Mouse (Mus musculus): ENCODE results near the gene C130073F10Rik. TPM values are rescaled to one million over a fixed set of nuclear protein-coding genes. Genes with fewer than 3 reads are reported as not detected.
"Not testable (repeated sequence)": the region's sequence is repeated elsewhere in the genome, so short reads cannot be mapped to it uniquely, and the experiment has no call there.

The C130073F10Rik gene
- not detected for total RNA-seq (2021)

DNA sequence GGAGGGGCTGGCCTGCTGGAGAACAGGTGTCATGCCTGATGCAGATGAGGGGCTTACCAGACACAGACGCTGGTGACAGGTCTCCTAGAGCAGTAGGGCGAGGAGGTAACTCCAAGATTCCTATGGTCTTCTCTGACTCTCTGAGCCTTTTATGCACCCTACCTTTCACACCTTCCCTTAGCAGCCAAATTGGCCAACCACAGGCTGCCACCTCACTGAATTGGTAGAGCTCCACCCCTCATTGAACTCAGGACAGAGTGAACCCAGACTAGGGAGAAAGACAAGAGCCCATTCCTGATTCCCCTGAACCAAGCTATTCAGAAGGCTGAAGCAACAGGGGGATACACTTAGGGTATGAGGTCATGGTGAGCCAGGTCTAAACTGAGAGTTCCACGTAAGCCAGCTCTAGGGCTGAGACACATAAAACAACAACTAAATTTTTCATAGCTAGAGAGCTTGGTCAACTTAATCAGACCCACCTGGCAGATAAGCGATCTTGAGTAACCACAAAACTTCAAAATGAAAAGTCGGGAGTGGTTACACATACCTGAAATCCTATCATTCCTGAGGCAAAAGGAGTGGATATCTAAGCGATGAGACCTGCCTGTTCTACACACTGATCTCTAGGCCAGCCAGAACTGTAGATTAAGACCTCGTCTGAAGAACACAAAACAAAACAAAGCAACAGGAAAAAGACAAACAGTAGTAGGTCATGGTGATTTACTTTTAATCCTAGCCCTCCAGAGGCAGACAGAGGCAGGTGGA, at the start of gene C130073F10Rik:
C130073F10Rik (minus strand) TSS at position 134 of the 765 bp plus-strand sequence.
- no peak for DNase-seq

DNA sequence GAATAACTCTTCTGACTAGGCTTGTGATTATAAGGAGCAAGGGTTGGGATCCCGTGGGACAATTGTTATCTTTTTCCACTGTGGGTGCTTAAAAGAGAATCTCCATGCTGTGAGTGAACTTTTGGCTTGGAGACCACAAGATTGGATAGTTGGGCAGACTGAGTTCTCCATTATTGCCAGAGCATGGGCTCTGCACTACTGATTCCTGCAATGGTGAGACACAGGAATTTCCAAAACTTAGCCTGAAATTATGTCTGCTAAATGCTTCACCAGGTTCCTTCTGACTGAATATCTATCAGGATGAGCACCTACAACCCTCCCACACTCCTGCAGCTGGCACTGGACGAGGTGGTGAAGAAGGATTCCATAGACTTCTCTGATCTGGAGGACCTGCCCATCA, 46.5 kb upstream of the C130073F10Rik start, which contains the start of gene Gm12794:
Gm12794 (plus strand) TSS at position 301 of the 400 bp plus-strand sequence.
- not testable (repeated sequence) for DNase-seq

DNA sequence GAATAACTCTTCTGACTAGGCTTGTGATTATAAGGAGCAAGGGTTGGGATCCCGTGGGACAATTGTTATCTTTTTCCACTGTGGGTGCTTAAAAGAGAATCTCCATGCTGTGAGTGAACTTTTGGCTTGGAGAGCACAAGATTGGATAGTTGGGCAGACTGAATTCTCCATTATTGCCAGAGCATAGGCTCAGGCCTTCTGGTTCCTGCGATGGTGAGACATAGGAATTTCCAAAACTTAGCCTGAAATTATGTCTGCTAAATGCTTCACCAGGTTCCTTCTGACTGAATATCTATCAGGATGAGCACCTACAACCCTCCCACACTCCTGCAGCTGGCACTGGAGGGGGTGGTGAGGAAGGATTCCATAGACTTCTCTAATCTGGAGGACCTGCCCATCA, 15.2 kb upstream of the C130073F10Rik start, which contains the start of gene Gm12800:
Gm12800 (plus strand) TSS at position 301 of the 400 bp plus-strand sequence.
- not testable (repeated sequence) for DNase-seq

DNA sequence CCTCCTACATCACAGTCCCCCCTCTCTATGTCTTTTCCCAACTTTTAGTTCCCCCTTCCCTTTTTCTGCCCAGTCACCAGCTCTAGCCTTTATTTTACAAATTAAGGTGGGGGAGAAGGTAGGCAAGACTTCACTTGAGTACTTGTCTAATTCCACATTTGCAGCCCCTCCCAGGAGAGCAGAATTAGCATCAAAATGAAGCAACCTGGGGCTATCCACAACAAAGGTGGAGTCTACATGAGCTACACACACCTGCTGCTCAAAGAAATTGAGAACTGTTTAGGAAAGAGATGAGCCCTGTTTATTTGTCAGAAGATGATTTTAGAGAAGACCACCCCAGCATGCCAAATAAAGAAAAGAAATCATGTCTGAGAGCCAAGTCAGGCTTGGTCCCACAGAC, 4.2 kb downstream of the C130073F10Rik start:
- DNase-seq = no peak

DNA sequence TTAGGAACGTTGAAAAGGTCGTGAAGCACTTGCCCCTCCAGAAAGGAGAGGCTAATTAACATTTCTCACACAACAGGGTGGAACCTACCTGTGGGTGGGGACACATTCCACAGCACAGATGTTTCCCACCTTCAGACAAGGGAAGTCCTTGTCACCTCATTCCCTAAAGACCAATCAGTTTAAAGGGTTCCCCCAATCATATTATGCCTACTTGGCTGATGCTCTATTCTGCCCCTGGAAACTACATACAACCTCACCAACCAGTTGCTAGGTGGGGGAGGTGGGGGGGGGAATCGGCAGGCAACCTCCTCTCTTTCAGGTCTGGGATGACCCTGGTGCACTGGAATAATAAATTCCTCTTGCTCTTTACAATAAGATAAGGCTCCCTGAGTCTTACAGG, 9.9 kb downstream of the C130073F10Rik start:
- DNase-seq = no peak

DNA sequence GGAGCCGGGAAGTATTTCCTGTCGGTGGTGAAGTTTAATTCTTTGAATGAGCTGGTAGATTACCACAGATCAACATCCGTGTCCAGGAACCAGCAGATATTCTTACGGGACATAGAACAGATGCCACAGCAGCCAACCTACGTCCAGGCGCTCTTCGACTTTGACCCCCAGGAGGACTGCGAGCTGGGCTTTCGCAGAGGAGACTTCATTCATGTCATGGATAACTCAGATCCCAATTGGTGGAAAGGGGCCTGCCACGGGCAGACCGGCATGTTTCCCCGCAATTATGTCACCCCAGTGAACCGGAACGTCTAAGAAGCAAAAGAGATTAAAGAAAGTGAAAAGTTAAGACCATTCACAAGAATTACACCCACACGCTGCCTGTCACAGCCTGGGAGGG, 17.9 kb downstream of the C130073F10Rik start:
- DNase-seq = not testable (repeated sequence)

DNA sequence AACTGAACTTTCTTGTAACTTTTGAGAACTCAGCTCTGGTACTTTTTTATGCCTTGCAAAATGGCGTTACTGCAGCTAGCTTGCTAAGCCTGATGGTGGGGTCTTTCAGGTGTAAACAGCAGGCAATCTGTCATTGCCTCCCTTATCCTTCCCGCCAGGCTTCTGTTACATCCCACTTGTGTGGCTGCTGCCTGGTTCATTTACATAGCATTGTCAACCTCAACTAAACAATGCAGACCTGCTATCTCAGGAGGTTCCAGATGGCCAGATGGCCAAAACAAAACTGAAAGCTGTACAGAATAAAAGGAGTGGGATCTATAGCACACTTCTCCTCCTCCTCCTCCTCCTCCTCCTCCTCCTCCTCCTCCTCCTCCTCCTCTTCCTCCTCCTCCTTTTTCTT, 21.6 kb downstream of the C130073F10Rik start:
- DNase-seq = not testable (repeated sequence)

DNA sequence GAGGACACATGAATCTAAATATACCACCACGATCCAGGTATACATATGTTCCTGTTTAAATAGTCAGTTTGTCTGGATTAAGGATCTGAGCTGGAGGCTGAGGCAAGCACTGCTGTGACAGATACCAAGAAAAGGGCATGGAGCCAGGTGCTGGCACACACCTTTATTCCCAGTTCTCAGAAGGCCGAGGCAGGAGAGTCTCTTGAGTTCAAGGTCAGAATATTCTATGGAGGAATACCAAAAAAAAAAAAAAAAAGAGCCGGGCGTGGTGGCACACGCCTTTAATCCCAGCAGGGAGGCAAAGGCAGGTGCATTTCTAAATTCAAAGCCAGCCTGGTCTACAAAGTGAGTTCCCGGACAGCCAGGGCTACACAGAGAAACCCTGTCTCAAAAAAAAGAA, 31.3 kb downstream of the C130073F10Rik start:
- DNase-seq = no peak

DNA sequence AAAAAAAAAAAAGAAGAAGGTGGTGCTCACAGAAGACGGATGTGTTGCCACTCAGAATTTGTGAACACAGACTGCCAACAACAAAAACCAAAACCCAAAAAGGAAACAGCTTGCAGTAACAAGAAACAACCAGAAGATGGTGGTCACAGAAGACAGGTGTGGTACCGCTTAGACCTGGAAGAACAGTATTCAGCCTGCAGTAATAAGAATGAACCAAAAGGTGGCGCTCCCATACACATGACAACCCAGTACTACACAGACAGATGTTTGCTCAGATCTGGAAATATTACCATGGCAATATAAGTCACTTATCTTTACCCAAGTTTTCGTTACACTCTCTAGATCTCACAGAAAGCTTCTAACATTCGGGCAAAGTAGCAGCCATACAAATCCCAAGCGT, 32.7 kb downstream of the C130073F10Rik start:
- DNase-seq = peak; percentile 2 to 9

DNA sequence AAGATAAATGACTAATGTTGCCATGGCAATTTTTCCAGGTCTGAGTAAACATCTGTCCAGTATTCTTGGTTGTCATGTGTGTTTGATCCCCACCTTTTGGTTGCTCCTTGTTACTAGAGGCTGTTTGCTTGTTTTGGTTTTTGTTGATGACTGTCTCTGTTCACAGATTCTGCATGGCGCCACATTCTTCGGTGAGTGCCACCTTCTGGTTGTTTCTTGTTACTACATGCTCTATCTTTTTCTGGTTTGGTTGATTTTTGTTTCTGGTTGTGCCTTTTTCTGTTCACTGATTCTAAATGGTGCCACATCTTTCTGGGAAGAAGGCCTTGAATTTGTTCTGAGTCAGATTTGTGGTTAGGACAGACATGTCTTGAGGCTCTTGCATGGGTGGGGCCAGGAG, 42.7 kb downstream of the C130073F10Rik start:
- DNase-seq = no peak

DNA sequence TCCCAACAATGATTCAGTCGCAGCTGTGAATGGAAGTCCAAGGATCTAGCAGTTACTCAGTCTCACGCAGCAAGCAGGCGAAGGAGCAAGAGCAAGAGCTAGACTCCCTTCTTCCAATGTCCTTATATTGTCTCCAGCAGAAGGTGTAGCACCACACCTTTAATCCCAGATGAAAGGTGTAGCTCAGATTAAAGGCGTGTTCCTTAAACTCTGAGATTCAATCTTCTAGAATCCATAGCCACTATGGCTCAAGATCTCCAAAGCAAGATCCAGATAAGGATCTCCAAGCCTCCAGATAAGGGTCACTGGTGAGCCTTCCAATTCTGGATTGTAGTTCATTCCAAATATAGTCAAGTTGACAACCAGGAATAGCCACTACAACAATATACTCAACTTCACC, 49.7 kb downstream of the C130073F10Rik start, which contains the start of gene B020004J07Rik:
B020004J07Rik (minus strand) TSS at position 101 of the 400 bp plus-strand sequence.
- not testable (repeated sequence) for DNase-seq

Other genes with a start within 250 kb of the C130073F10Rik start
- 10 to 100 TPM; 26.3 to 27.9 TPM for gene Leprot, start 246.1 kb downstream of the C130073F10Rik start, total RNA-seq (2021)
- 1 to 10 TPM; 1.9 to 3.0 TPM for gene Lepr, start 176.4 kb downstream of the C130073F10Rik start, total RNA-seq (2021)
- not detected for gene B020004J07Rik, start 49.8 kb downstream of the C130073F10Rik start, total RNA-seq (2021)
- not detected for gene Gm12800, start 15.3 kb upstream of the C130073F10Rik start, total RNA-seq (2021)
- not detected for gene Gm12794, start 46.6 kb upstream of the C130073F10Rik start, total RNA-seq (2021)
- not detected for gene Gm12790, start 87.3 kb upstream of the C130073F10Rik start, total RNA-seq (2021)
- gene Gm12789, start 92.8 kb upstream of the C130073F10Rik start, total RNA-seq (2021) = not detected
- 10 to 100 TPM; 65.7 to 71.9 TPM for gene Pde4b, start 193.8 kb upstream of the C130073F10Rik start, total RNA-seq (2021)

All from layer of hippocampus, postnatal 36 days (tissue).